Mouse (Mus musculus): ENCODE measurements at regions not wholly inside any gene's neighbourhood (a gene's known extent, or its start where the extent isn't known, plus 50 kb on each side); places are given as distances from the start of the nearest gene placed in this dataset.

- no peak for TF ChIP-seq POLR2A (IDR thresholded peaks at IDR 0.05; ENCODE audit: borderline replicate concordance, insufficient read depth, low read length)
- no peak for TF ChIP-seq CTCF (IDR thresholded peaks at IDR 0.05; ENCODE audit: borderline replicate concordance, insufficient read depth, low read depth, low read length)
These were observed 323.5 kb upstream of the 2610301B20Rik start for GRCm38 (mm10) chr4:10550711-10551305.

Measured in cerebellum, adult 2 months (tissue).